Mouse (Mus musculus) erythroblast, embryonic 14.5 days (primary cell): ENCODE measurements around the gene Rapgef6.

Experiments
- GATA1 ChIP-seq: IDR thresholded peaks from 2 replicates; pipeline ENCODE4 v1.6.1; 2012; ENCODE audit warnings: low read length, inconsistent platforms, mixed read lengths
- TAL1 ChIP-seq: IDR thresholded peaks from 3 replicates; pipeline ENCODE4 v1.6.1; 2012; ENCODE audit warnings: low read length, inconsistent platforms, mixed read lengths

- TF ChIP-seq GATA1, result no peak
- TF ChIP-seq TAL1, result no peak
Observed at GRCm38 (mm10) chr11:54523431-54524001, 869 bp downstream of the Rapgef6 start.
